Mouse (Mus musculus): ENCODE measurements around the gene Fam207a. TPM values are rescaled to one million over a fixed set of nuclear protein-coding genes. Genes with fewer than 3 reads are reported as not detected.

Gene Fam207a
- total RNA-seq, 1 experiment = 33.6 TPM

DNA sequence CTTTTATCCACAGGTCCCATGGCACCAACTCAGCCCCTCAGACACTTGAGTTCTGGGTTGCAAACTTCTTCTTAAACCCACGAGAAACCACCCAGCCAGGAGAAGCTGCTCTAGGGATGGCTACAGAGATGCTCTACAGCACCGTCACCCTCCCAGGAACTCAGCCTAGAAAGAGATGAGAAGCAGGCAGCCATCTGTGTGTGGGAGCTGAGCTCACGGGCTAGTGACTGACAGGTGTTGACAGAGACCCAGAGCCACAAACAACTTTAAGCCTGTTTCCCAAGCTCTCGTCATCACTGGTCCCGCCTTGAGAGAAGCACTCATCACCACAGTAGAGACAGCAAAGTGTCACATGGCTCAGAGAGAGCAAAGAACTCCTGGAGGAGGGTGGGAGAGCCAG, 43.4 kb downstream of the Fam207a start:
- no peaks in the 10 kb centered on the region for H3K36me3 ChIP-seq (ENCODE audit: control insufficient read depth, insufficient read depth, low read length, poor library complexity, severe bottlenecking)
- no peak overlapping the region for H3K9ac ChIP-seq (ENCODE audit: insufficient read depth, low read depth, low read length, poor library complexity, severe bottlenecking)
- H3K27ac ChIP-seq (ENCODE audit: insufficient read depth, low read depth, low read length, poor library complexity, severe bottlenecking) = no peak overlapping the region
- in situ Hi-C loops (cut with MboI; ENCODE audit: low sequenced_read_pairs in 2 of 2, unreplicated experiment in 2 of 2) = no loop called here
- no peak for DNase-seq (ENCODE audit: low read depth, low spot score)
- TF ChIP-seq CHD2 (IDR thresholded peaks at IDR 0.05; ENCODE audit: low read depth, low read length) (no peak), HCFC1 (IDR thresholded peaks at IDR 0.05; ENCODE audit: borderline replicate concordance, insufficient read depth, low read length) (no peak), MAFK (IDR thresholded peaks at IDR 0.05; ENCODE audit: insufficient read depth, low read depth, low read length) (no peak), ZNF384 (IDR thresholded peaks at IDR 0.05; ENCODE audit: low read depth, low read length) (no peak), ZC3H11A (IDR thresholded peaks at IDR 0.05; ENCODE audit: borderline replicate concordance, low read depth, low read length) (no peak)
- no peaks in the 10 kb centered on the region for H3K9me3 ChIP-seq (ENCODE audit: control insufficient read depth, insufficient read depth, low read depth, low read length)
- H3K4me1 ChIP-seq (ENCODE audit: control insufficient read depth in 2 of 2, insufficient read depth in 2 of 2, low read length in 2 of 2, poor library complexity in 1 of 2) = no peaks in the 10 kb centered on the region
- no peak overlapping the region for H3K4me3 ChIP-seq (ENCODE audit: insufficient read depth in 1 of 2, low read depth in 1 of 2, low read length in 2 of 2, poor library complexity in 1 of 2, severe bottlenecking in 1 of 2)

GRCm38 (mm10) chr10:77471512-77471911, 44.1 kb downstream of the Fam207a start:
- no peak for TF ChIP-seq MAFK (IDR thresholded peaks at IDR 0.05; ENCODE audit: insufficient read depth, low read depth, low read length)
- no peak for TF ChIP-seq HCFC1 (IDR thresholded peaks at IDR 0.05; ENCODE audit: borderline replicate concordance, insufficient read depth, low read length)
- TF ChIP-seq ZNF384 (IDR thresholded peaks at IDR 0.05; ENCODE audit: low read depth, low read length) = no peak
- no peak for TF ChIP-seq ZC3H11A (IDR thresholded peaks at IDR 0.05; ENCODE audit: borderline replicate concordance, low read depth, low read length)
- TF ChIP-seq CHD2 (IDR thresholded peaks at IDR 0.05; ENCODE audit: low read depth, low read length) = no peak
- Histone ChIP-seq H3K36me3 (ENCODE audit: control insufficient read depth, insufficient read depth, low read length, poor library complexity, severe bottlenecking) (no peaks in the 10 kb centered on the region), H3K9me3 (ENCODE audit: control insufficient read depth, insufficient read depth, low read depth, low read length) (no peaks in the 10 kb centered on the region), H3K9ac (ENCODE audit: insufficient read depth, low read depth, low read length, poor library complexity, severe bottlenecking) (no peak overlapping the region), H3K4me1 (ENCODE audit: control insufficient read depth in 2 of 2, insufficient read depth in 2 of 2, low read length in 2 of 2, poor library complexity in 1 of 2) (no peaks in the 10 kb centered on the region), H3K4me3 (ENCODE audit: insufficient read depth in 1 of 2, low read depth in 1 of 2, low read length in 2 of 2, poor library complexity in 1 of 2, severe bottlenecking in 1 of 2) (no peak overlapping the region), H3K27ac (ENCODE audit: insufficient read depth, low read depth, low read length, poor library complexity, severe bottlenecking) (no peak overlapping the region)
- no peak for DNase-seq (ENCODE audit: low read depth, low spot score)
- in situ Hi-C loops (cut with MboI; ENCODE audit: low sequenced_read_pairs in 2 of 2, unreplicated experiment in 2 of 2) = no loop called here

GRCm38 (mm10) chr10:77470763-77471162, 44.8 kb downstream of the Fam207a start:
- TF ChIP-seq CHD2 (IDR thresholded peaks at IDR 0.05; ENCODE audit: low read depth, low read length) (no peak), MAFK (IDR thresholded peaks at IDR 0.05; ENCODE audit: insufficient read depth, low read depth, low read length) (no peak), ZC3H11A (IDR thresholded peaks at IDR 0.05; ENCODE audit: borderline replicate concordance, low read depth, low read length) (no peak), ZNF384 (IDR thresholded peaks at IDR 0.05; ENCODE audit: low read depth, low read length) (no peak), HCFC1 (IDR thresholded peaks at IDR 0.05; ENCODE audit: borderline replicate concordance, insufficient read depth, low read length) (no peak)
- no peak for DNase-seq (ENCODE audit: low read depth, low spot score)
- in situ Hi-C loops (cut with MboI; ENCODE audit: low sequenced_read_pairs in 2 of 2, unreplicated experiment in 2 of 2) = no loop called here
- Histone ChIP-seq H3K36me3 (ENCODE audit: control insufficient read depth, insufficient read depth, low read length, poor library complexity, severe bottlenecking) (no peaks in the 10 kb centered on the region), H3K4me1 (ENCODE audit: control insufficient read depth in 2 of 2, insufficient read depth in 2 of 2, low read length in 2 of 2, poor library complexity in 1 of 2) (no peaks in the 10 kb centered on the region), H3K4me3 (ENCODE audit: insufficient read depth in 1 of 2, low read depth in 1 of 2, low read length in 2 of 2, poor library complexity in 1 of 2, severe bottlenecking in 1 of 2) (no peak overlapping the region), H3K9me3 (ENCODE audit: control insufficient read depth, insufficient read depth, low read depth, low read length) (no peaks in the 10 kb centered on the region), H3K9ac (ENCODE audit: insufficient read depth, low read depth, low read length, poor library complexity, severe bottlenecking) (no peak overlapping the region), H3K27ac (ENCODE audit: insufficient read depth, low read depth, low read length, poor library complexity, severe bottlenecking) (no peak overlapping the region)

DNA sequence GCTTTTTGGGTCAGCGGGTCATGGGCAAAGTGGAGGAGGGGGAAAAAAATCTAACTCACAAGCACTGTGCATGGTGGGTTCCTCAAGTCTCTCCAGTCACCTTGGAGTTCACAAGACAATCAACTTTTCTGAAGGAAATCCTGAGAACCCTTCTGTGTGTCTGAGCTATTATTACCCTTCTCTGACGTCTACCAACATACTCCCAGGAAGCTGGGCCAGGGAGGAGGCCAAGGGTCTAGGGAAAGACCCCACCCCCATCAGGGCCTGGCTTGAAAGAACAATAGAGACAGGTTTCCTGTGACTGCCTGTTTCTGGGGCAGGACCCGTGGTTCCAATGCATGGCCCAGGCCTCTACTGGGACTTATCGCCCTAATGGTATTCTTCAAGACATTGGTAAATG, 46.9 kb downstream of the Fam207a start:
- in situ Hi-C loops (cut with MboI; ENCODE audit: low sequenced_read_pairs in 2 of 2, unreplicated experiment in 2 of 2) = no loop called here
- H3K4me1 ChIP-seq (ENCODE audit: control insufficient read depth in 2 of 2, insufficient read depth in 2 of 2, low read length in 2 of 2, poor library complexity in 1 of 2) = no peaks in the 10 kb centered on the region
- TF ChIP-seq ZNF384 (IDR thresholded peaks at IDR 0.05; ENCODE audit: low read depth, low read length) = no peak
- no peak for TF ChIP-seq HCFC1 (IDR thresholded peaks at IDR 0.05; ENCODE audit: borderline replicate concordance, insufficient read depth, low read length)
- TF ChIP-seq CHD2 (IDR thresholded peaks at IDR 0.05; ENCODE audit: low read depth, low read length) = no peak
- no peak for TF ChIP-seq MAFK (IDR thresholded peaks at IDR 0.05; ENCODE audit: insufficient read depth, low read depth, low read length)
- no peak for TF ChIP-seq ZC3H11A (IDR thresholded peaks at IDR 0.05; ENCODE audit: borderline replicate concordance, low read depth, low read length)

GRCm38 (mm10) chr10:77467407-77467806, 48.2 kb downstream of the Fam207a start:
- no peak overlapping the region for H3K27ac ChIP-seq (ENCODE audit: insufficient read depth, low read depth, low read length, poor library complexity, severe bottlenecking)
- no peaks in the 10 kb centered on the region for H3K9me3 ChIP-seq (ENCODE audit: control insufficient read depth, insufficient read depth, low read depth, low read length)
- TF ChIP-seq HCFC1 (IDR thresholded peaks at IDR 0.05; ENCODE audit: borderline replicate concordance, insufficient read depth, low read length) = no peak
- no peak for TF ChIP-seq ZNF384 (IDR thresholded peaks at IDR 0.05; ENCODE audit: low read depth, low read length)
- TF ChIP-seq ZC3H11A (IDR thresholded peaks at IDR 0.05; ENCODE audit: borderline replicate concordance, low read depth, low read length) = no peak
- TF ChIP-seq CHD2 (IDR thresholded peaks at IDR 0.05; ENCODE audit: low read depth, low read length) = no peak
- TF ChIP-seq MAFK (IDR thresholded peaks at IDR 0.05; ENCODE audit: insufficient read depth, low read depth, low read length) = no peak
- no peak overlapping the region for H3K4me3 ChIP-seq (ENCODE audit: insufficient read depth in 1 of 2, low read depth in 1 of 2, low read length in 2 of 2, poor library complexity in 1 of 2, severe bottlenecking in 1 of 2)
- no peak overlapping the region for H3K9ac ChIP-seq (ENCODE audit: insufficient read depth, low read depth, low read length, poor library complexity, severe bottlenecking)
- in situ Hi-C loops (cut with MboI; ENCODE audit: low sequenced_read_pairs in 2 of 2, unreplicated experiment in 2 of 2) = no loop called here
- H3K4me1 ChIP-seq (ENCODE audit: control insufficient read depth in 2 of 2, insufficient read depth in 2 of 2, low read length in 2 of 2, poor library complexity in 1 of 2) = no peaks in the 10 kb centered on the region
- H3K36me3 ChIP-seq (ENCODE audit: control insufficient read depth, insufficient read depth, low read length, poor library complexity, severe bottlenecking) = no peaks in the 10 kb centered on the region
- no peak for DNase-seq (ENCODE audit: low read depth, low spot score)

More for the DNA sequence above, 46.9 kb downstream of the Fam207a start:
- Histone ChIP-seq H3K36me3 (ENCODE audit: control insufficient read depth, insufficient read depth, low read length, poor library complexity, severe bottlenecking) (no peaks in the 10 kb centered on the region), H3K27ac (ENCODE audit: insufficient read depth, low read depth, low read length, poor library complexity, severe bottlenecking) (no peak overlapping the region), H3K9me3 (ENCODE audit: control insufficient read depth, insufficient read depth, low read depth, low read length) (no peaks in the 10 kb centered on the region), H3K9ac (ENCODE audit: insufficient read depth, low read depth, low read length, poor library complexity, severe bottlenecking) (no peak overlapping the region), H3K4me3 (ENCODE audit: insufficient read depth in 1 of 2, low read depth in 1 of 2, low read length in 2 of 2, poor library complexity in 1 of 2, severe bottlenecking in 1 of 2) (no peak overlapping the region)
- DNase-seq (ENCODE audit: low read depth, low spot score) = no peak
